Mouse (Mus musculus) lung, postnatal 0 days (tissue): ENCODE results near the gene Neurl2.

Source experiments
- CTCF ChIP-seq: IDR thresholded peaks from 2 replicates; pipeline ENCODE4 v1.5.1; 2016; ENCODE audit warnings: antibody characterized with exemption, mild to moderate bottlenecking
- EP300 ChIP-seq: IDR thresholded peaks from 2 replicates; pipeline ENCODE4 v1.6.1; 2016; ENCODE audit warnings: antibody characterized with exemption, mild to moderate bottlenecking, control low read depth

- no peak for TF ChIP-seq EP300
- TF ChIP-seq CTCF: no peak
These were observed 19.7 kb downstream of the Neurl2 start for GRCm38 (mm10) chr2:164813557-164813956.
